Mouse (Mus musculus) liver, embryonic 14.5 days (tissue): ENCODE results near the gene Tmem182. TPM values are rescaled to one million over a fixed set of nuclear protein-coding genes. Genes with fewer than 3 reads are reported as not detected.

Experiments
- ATAC-seq: fragments of 200-750 bp; cut with Nextera tagmentation; 2 replicates; pipeline ENCODE4 v1.8.0; 2017; ENCODE audit warnings: moderate number of reproducible peaks, mild to moderate bottlenecking, moderate library complexity; ENCODE audit not compliant: insufficient read depth
- DNase-seq, 3 experiments: peaks; one replicate each; pipeline ENCODE4 v3.0.0-alpha.2; 2012 to 2013; ENCODE audit warnings: low read depth in 3 of 3, low spot score in 3 of 3
- H3K27ac ChIP-seq: fragments of 300-500 bp; sonication (generic); 2 replicates; pipeline ENCODE4 v1.5.1; 2014; ENCODE audit warnings: moderate library complexity, mild to moderate bottlenecking, control low read depth, inconsistent platforms
- H3K27me3 ChIP-seq: fragments of 300-500 bp; sonication (generic); 2 replicates; pipeline ENCODE4 v1.6.1; 2014; ENCODE audit warnings: mild to moderate bottlenecking, low read length, moderate library complexity; ENCODE audit not compliant: control insufficient read depth, insufficient read depth
- H3K36me3 ChIP-seq: fragments of 300-500 bp; sonication (generic); replicated peaks from 2 replicates; pipeline ENCODE4 v1.6.1; 2014; ENCODE audit warnings: low read depth; ENCODE audit not compliant: control insufficient read depth, insufficient read depth
- H3K4me1 ChIP-seq, 2 experiments: fragments of 200-500 bp in 1 of 2; fragments of 300-500 bp in 1 of 2; sonication (generic) in 1 of 2; replicated peaks; 2 replicates each; pipeline ENCODE4 v1.6.1; 2012 to 2014; ENCODE audit warnings: antibody characterized with exemption in 1 of 2, inconsistent platforms in 1 of 2, low read length in 1 of 2; ENCODE audit not compliant: control insufficient read depth in 2 of 2, insufficient read depth in 2 of 2
- H3K4me2 ChIP-seq: fragments of 300-500 bp; sonication (generic); 2 replicates; pipeline ENCODE4 v1.6.1; 2014; ENCODE audit warnings: low read depth, mild to moderate bottlenecking, control low read depth, moderate library complexity
- H3K4me3 ChIP-seq, 2 experiments: fragments of 200-500 bp in 1 of 2; fragments of 300-500 bp in 1 of 2; sonication (generic) in 1 of 2; 2 replicates each; pipeline ENCODE4 v1.5.1; 2012 to 2014; ENCODE audit warnings: low read depth in 2 of 2, low read length in 2 of 2, mild to moderate bottlenecking in 2 of 2, control low read depth in 1 of 2, inconsistent platforms in 1 of 2, moderate library complexity in 1 of 2; ENCODE audit not compliant: insufficient read depth in 1 of 2
- H3K9ac ChIP-seq: fragments of 300-500 bp; sonication (generic); replicated peaks from 2 replicates; pipeline ENCODE4 v1.6.1; 2014; ENCODE audit warnings: mild to moderate bottlenecking, control low read depth, moderate library complexity
- H3K9me3 ChIP-seq: fragments of 300-500 bp; sonication (generic); 2 replicates; pipeline ENCODE4 v1.6.1; 2016; ENCODE audit warnings: low read length, mixed read lengths; ENCODE audit not compliant: control insufficient read depth
- CTCF ChIP-seq: IDR thresholded peaks from 2 replicates; pipeline ENCODE4 v1.5.1; 2016; ENCODE audit warnings: antibody characterized with exemption, low read depth, control low read depth
- EP300 ChIP-seq: IDR thresholded peaks from 2 replicates; pipeline ENCODE4 v1.6.1; 2016; ENCODE audit warnings: antibody characterized with exemption, low read depth
- WGBS: fragments of 180-500 bp; shearing (Covaris S2); extraction: QIAGEN DNeasy Blood & Tissue Kit; methylation state at CpG from one replicate; pipeline ENCODE4 v1.1.7; 2014; ENCODE audit not compliant: insufficient replicate concordance; 5-methylcytosine and 5-hydroxymethylcytosine counted together
- polyA plus RNA-seq, 2 experiments: library from polyadenylated mRNA; depleted of rRNA in 1 of 2; stranded (reverse) in 1 of 2; unstranded in 1 of 2; fragments of >200 nt; fragmentation: Nextera tagmentation in 1 of 2; extraction: Ambion mirVana in 1 of 2; gene quantifications; 2 replicates each; pipeline versions ENCODE4 v1.2.1 to v1.2.3; 2012 to 2014

The Tmem182 gene
- polyA plus RNA-seq, 2 experiments, result not detected

DNA sequence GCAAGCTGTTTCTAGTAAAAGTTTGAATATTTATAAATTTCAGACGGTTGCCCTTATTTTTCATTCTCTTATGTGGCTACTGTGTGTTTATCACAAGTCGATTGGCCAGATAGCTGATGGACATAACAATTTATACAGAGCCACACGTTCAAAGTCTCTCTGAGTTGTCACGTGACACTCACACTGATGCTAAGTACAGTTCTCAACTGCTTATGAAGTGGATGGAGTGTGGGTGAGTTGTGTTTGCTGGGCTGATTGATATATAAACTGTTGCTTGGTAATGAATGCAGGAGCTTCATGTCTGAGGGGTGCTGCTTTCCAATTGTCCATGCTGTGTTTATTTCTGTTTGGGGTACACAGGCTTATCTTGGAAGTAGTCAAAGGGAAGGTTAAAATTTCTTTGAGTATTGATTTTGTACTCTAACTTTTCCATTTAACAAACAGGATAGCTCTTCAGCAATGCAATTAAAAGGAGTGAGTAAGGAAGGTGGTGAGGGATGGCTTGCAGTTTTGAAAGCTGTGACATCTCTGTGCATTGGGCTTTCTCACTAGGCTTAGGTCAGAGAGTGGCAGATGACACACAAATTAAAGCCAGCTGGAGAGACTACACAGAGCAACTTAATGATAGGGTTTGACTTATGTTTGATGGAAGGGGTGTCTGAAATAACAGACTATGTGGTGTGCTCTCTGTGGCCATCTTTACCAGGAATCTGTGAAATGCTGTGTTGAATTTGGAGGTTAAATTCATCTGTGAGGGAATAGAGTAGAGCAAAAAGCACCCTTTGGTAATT lies 51.6 kb downstream of the Tmem182 start:
- no peaks in the 10 kb centered on the region for H3K36me3 ChIP-seq
- H3K9me3 ChIP-seq, result no peaks in the 10 kb centered on the region
- no peaks in the 10 kb centered on the region for H3K4me1 ChIP-seq
- ATAC-seq, result no peak
- 45% methylated on average over 4 of the region's 4 CpGs for WGBS
- H3K4me2 ChIP-seq, result no peak overlapping the region
- no peaks in the 10 kb centered on the region for H3K27me3 ChIP-seq
- TF ChIP-seq EP300, result no peak
- TF ChIP-seq CTCF, result no peak
- H3K27ac ChIP-seq, result no peak overlapping the region
- DNase-seq, result no peak
- no peak overlapping the region for H3K4me3 ChIP-seq
- H3K9ac ChIP-seq, result no peak overlapping the region

DNA sequence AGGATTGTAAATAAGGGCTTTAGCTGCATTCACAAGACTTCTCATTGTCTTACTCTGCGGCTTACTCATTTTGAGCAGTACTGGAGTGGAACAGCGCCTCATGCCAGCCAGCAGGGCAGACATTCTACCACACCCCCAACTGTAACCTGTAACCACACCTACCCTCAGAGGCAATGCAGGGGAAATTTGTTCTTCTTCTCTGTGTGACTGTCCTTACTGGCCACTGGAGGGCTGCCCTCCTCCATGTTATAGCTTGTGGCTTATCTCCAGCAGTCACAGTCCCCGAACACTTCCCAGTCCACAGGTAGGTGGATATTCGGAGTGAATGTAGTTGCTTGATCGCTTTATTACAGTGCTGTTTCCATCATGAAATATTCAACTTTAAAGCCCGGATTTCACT lies 59.6 kb downstream of the Tmem182 start:
- TF ChIP-seq CTCF (no peak), EP300 (no peak)
- H3K27me3 ChIP-seq, result no peaks in the 10 kb centered on the region
- WGBS, result 55% methylated on average over 6 of the region's 6 CpGs
- no peaks in the 10 kb centered on the region for H3K4me1 ChIP-seq
- H3K9me3 ChIP-seq, result no peaks in the 10 kb centered on the region
- DNase-seq (no peak), ATAC-seq (no peak)
- H3K4me3 ChIP-seq, result no peak overlapping the region
- no peak overlapping the region for H3K4me2 ChIP-seq
- no peak overlapping the region for H3K9ac ChIP-seq
- H3K27ac ChIP-seq, result no peak overlapping the region
- H3K36me3 ChIP-seq, result no peaks in the 10 kb centered on the region

DNA sequence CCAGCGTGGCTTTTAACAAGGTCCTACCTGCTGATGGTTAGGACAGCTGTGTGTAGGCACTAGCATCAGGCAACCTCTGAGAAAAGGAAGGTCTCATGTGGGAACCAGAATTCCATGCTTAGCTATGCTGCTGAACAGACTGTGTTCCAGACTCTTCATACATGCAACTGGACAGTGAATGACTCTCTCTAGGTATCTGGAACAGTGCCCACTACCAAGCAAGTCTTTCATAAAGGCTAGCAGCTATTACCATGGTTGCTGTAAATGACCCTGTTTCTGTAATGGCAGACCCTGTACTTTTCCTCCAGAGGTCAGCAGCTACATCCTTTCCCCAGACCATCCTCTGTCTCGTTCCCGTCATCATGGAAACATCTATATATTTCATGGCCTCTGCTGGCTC lies 61.7 kb downstream of the Tmem182 start:
- no peak overlapping the region for H3K4me2 ChIP-seq
- H3K4me3 ChIP-seq, result no peak overlapping the region
- H3K9ac ChIP-seq, result no peak overlapping the region
- no peak for DNase-seq
- 75% methylated on average over 3 of the region's 3 CpGs for WGBS
- no peaks in the 10 kb centered on the region for H3K27me3 ChIP-seq
- no peak for ATAC-seq
- H3K27ac ChIP-seq, result no peak overlapping the region
- no peaks in the 10 kb centered on the region for H3K9me3 ChIP-seq
- TF ChIP-seq EP300 (no peak), CTCF (no peak)
- no peaks in the 10 kb centered on the region for H3K4me1 ChIP-seq
- H3K36me3 ChIP-seq, result no peaks in the 10 kb centered on the region

DNA sequence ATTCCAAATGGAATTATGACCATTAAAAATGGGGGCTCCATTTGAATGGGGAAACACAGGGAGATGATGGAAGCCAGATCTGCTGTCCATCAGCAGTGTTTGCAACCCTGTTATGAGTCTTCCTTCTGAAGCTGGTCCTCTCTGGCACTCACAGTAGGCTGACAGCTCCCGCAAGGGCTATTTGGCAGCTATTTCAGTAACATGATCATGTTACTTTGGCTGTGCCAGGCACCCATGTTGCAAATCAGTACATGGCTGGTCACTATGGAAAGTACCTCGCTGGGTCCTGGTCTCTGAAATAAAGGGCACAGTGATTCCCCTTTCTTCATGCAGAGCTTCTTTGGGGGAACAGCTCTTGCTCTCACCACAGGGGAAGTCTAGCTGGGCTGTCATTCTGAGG lies 62.2 kb downstream of the Tmem182 start:
- whole genome bisulfite sequencing, result 51% methylated on average over 2 of the region's 2 CpGs
- Histone ChIP-seq H3K4me3 (no peak overlapping the region), H3K4me1 (no peaks in the 10 kb centered on the region), H3K27ac (no peak overlapping the region), H3K9me3 (no peaks in the 10 kb centered on the region), H3K36me3 (no peaks in the 10 kb centered on the region), H3K27me3 (no peaks in the 10 kb centered on the region), H3K4me2 (no peak overlapping the region), H3K9ac (no peak overlapping the region)
- ATAC-seq, result no peak
- no peak for DNase-seq
- no peak for TF ChIP-seq CTCF
- TF ChIP-seq EP300, result no peak

DNA sequence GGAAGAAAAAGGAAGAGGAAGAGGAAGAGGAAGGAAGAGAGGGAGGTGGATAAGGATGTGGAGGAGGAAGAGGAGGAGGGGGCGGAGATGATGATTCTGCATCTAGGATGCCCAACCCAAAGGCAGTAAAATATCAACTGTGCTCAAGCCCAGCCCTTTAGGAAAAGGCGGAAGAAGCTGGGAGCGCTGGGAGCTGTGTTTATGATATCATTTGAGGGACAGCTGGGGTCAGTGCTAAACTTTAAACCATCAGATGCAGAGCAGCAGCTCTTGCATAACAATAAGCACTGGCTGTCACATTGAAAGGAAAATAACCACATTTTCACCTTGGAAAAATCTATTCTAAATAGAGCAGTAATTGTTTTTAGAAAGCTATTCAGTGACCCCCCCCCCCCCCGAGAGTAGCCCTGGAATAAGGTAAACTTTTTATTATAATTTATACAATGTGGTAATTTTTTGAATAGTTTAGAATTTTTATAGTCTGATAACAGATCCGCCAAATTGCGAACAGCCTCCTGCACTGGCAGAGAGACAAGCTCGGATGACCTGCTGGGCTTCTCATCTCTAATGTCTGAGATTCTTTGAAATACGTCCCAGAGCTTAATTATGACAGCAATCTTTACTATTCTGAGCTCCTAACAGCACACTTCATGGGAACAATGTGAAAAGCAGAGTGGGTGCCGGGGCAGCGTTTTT lies 68.5 kb downstream of the Tmem182 start:
- H3K36me3 ChIP-seq, result no peaks in the 10 kb centered on the region
- no peak overlapping the region for H3K4me2 ChIP-seq
- H3K9me3 ChIP-seq, result no peaks in the 10 kb centered on the region
- H3K27ac ChIP-seq, result no peak overlapping the region
- TF ChIP-seq CTCF (no peak), EP300 (no peak)
- no peak overlapping the region for H3K4me3 ChIP-seq
- 50% methylated on average over 10 of the region's 10 CpGs for WGBS
- no peaks in the 10 kb centered on the region for H3K27me3 ChIP-seq
- no peak for DNase-seq
- no peaks in the 10 kb centered on the region for H3K4me1 ChIP-seq
- H3K9ac ChIP-seq, result no peak overlapping the region
- no peak for ATAC-seq
